Mouse (Mus musculus): ENCODE measurements around the gene Gm49450. TPM values are rescaled to one million over a fixed set of nuclear protein-coding genes. Genes with fewer than 3 reads are reported as not detected.
A peak's percentile ranks its signal among the peaks of the same experiment; 100 is the strongest.

The Gm49450 gene
- polyA plus RNA-seq, 1 experiment from 2014 or later: not detected

DNA sequence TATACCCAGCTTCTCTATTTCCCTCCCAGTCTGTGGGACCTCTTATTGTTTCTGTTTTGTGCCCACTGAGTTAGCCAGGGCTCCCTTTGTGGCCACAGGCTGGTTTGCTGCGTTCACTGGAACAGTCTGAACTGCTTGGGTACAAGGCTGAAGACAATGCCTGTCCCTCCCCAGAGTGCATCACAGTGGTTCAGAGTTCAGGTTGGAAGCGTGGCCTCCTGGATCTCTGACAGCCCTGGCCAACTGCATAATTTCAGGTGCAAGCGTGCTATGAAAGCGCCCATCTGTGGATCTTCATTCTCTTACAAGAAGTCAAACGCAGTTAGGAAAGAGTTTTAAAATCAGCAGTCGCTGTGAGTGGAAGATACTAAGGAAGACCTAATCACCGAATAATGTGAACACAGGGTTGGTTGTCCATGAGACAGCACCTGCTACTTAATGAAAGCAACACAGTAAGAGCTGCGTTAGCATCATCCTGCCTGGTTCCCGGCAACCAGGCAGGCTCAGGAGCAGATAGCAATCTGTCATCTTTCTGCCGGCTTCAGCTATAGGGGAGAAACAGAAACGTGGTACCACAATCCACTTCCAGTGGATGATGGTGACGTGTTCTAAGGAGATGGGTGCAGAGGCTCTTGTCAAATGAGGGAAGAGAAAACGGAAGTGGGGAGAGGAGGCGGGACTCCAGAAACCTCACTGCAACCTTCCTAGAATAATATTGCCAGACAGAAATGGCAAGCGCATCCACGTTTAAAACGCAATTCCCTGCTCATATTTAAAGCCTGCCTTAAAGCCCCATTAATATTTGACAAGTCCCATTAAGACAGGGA is 38.9 kb upstream of the Gm49450 start:
- Histone ChIP-seq H3K9me3 (no peaks in the 10 kb centered on the region), H3K27me3 (no peaks in the 10 kb centered on the region), H3K4me2 (peak overlapping the region; percentile 81), H3K36me3 (no peaks in the 10 kb centered on the region), H3K4me1 (replicated peaks) (peaks cover 74% of the 10 kb centered on the region), H3K27ac (replicated peaks) (peak overlapping the region; percentile 96), H3K9ac (peak overlapping the region; percentile 64), H3K4me3 (peak overlapping the region; percentile 38)
- peak; percentile 84 for ATAC-seq (ENCODE audit: low FRiP score, low read depth)
- WGBS: 10% methylated on average over 17 of the region's 17 CpGs

GRCm38 (mm10) chr15:98991540-98992050 is 38.2 kb upstream of the Gm49450 start:
- Histone ChIP-seq H3K4me1 (replicated peaks) (peaks cover 74% of the 10 kb centered on the region), H3K9me3 (no peaks in the 10 kb centered on the region), H3K27ac (replicated peaks) (peak overlapping the region; percentile 96), H3K4me3 (peak overlapping the region; percentile 38), H3K27me3 (no peaks in the 10 kb centered on the region), H3K36me3 (no peaks in the 10 kb centered on the region), H3K9ac (peak overlapping the region; percentile 64), H3K4me2 (peak overlapping the region; percentile 81)
- 6% methylated on average over 9 of the region's 9 CpGs for WGBS
- ATAC-seq (ENCODE audit: low FRiP score, low read depth): no peak

- no peaks in the 10 kb centered on the region for H3K9me3 ChIP-seq
- H3K4me2 ChIP-seq: peak overlapping the region; percentile 81
- H3K4me3 ChIP-seq: peak overlapping the region; percentile 38
- peaks cover 76% of the 10 kb centered on the region for H3K4me1 ChIP-seq (replicated peaks)
- WGBS: 7% methylated on average over 15 of the region's 15 CpGs
- H3K27me3 ChIP-seq: no peaks in the 10 kb centered on the region
- H3K27ac ChIP-seq (replicated peaks): peak overlapping the region; percentile 96
- no peaks in the 10 kb centered on the region for H3K36me3 ChIP-seq
- no peak for ATAC-seq (ENCODE audit: low FRiP score, low read depth)
- H3K9ac ChIP-seq: peak overlapping the region; percentile 64
These were observed 37.6 kb upstream of the Gm49450 start for GRCm38 (mm10) chr15:98990669-98991539.

- no peak for ATAC-seq (ENCODE audit: low FRiP score, low read depth)
- H3K27me3 ChIP-seq: no peaks in the 10 kb centered on the region
- 20% methylated on average over 11 of the region's 12 CpGs for WGBS
- H3K9ac ChIP-seq: peak overlapping the region; percentile 64
- no peaks in the 10 kb centered on the region for H3K36me3 ChIP-seq
- H3K27ac ChIP-seq (replicated peaks): peak overlapping the region; percentile 96
- peaks cover 76% of the 10 kb centered on the region for H3K4me1 ChIP-seq (replicated peaks)
- peak overlapping the region; percentile 38 for H3K4me3 ChIP-seq
- peak overlapping the region; percentile 81 for H3K4me2 ChIP-seq
- no peaks in the 10 kb centered on the region for H3K9me3 ChIP-seq
These were observed 36.5 kb upstream of the Gm49450 start for GRCm38 (mm10) chr15:98989701-98990430.

- peaks cover 70% of the 10 kb centered on the region for H3K4me1 ChIP-seq (replicated peaks)
- no peaks in the 10 kb centered on the region for H3K27me3 ChIP-seq
- no peaks in the 10 kb centered on the region for H3K9me3 ChIP-seq
- 55% methylated on average over 3 of the region's 3 CpGs for WGBS
- H3K27ac ChIP-seq (replicated peaks): peak overlapping the region; percentile 96
- H3K36me3 ChIP-seq: no peaks in the 10 kb centered on the region
- H3K4me3 ChIP-seq: no peak overlapping the region
- ATAC-seq (ENCODE audit: low FRiP score, low read depth): no peak
- H3K9ac ChIP-seq: peak overlapping the region; percentile 70; the same call in 1 of the 2 replicates
- peak overlapping the region; percentile 81 for H3K4me2 ChIP-seq
These were observed 35.4 kb upstream of the Gm49450 start for GRCm38 (mm10) chr15:98988787-98989186.

DNA sequence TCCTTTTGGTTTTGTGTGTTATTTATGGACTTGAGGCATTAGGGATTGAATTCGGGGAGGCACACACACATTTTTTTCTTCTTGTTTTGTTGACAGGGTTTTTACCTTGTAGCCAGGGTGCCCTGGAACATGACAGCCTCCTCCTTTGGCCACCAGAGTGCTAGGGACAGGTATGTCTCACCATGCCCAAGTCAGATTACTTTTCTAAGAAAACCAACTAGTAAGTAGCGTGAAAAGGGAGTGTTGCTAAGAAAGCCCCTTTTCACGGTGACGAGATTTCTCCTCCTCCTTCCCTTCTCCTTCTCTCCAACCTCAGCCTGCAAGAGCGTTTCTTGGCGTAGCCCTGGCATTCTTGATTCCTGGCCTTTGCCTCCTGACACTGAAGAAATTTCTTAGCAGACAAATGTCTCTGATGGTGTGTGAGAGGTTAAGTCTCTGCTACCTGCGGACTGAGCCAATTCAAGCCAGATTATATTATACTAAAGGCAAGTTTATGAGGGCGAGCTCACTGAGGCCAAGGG is 34.4 kb upstream of the Gm49450 start:
- Histone ChIP-seq H3K9me3 (no peaks in the 10 kb centered on the region), H3K4me1 (replicated peaks) (peaks cover 71% of the 10 kb centered on the region), H3K4me2 (peak overlapping the region; percentile 81), H3K9ac (peak overlapping the region; percentile 70), H3K4me3 (peak overlapping the region; percentile 43), H3K27ac (replicated peaks) (peak overlapping the region; percentile 96), H3K36me3 (no peaks in the 10 kb centered on the region), H3K27me3 (no peaks in the 10 kb centered on the region)
- 16% methylated on average over 8 of the region's 8 CpGs for WGBS
- no peak for ATAC-seq (ENCODE audit: low FRiP score, low read depth)

- 4% methylated on average over 7 of the region's 7 CpGs for WGBS
- H3K27me3 ChIP-seq: no peaks in the 10 kb centered on the region
- H3K9me3 ChIP-seq: no peaks in the 10 kb centered on the region
- H3K9ac ChIP-seq: peak overlapping the region; percentile 70
- H3K36me3 ChIP-seq: no peaks in the 10 kb centered on the region
- H3K4me1 ChIP-seq (replicated peaks): peaks cover 72% of the 10 kb centered on the region
- H3K4me2 ChIP-seq: peak overlapping the region; percentile 81
- peak overlapping the region; percentile 43 for H3K4me3 ChIP-seq
- ATAC-seq (ENCODE audit: low FRiP score, low read depth): no peak
- peak overlapping the region; percentile 96 for H3K27ac ChIP-seq (replicated peaks)
These were observed 33.8 kb upstream of the Gm49450 start for GRCm38 (mm10) chr15:98987077-98987630.

DNA sequence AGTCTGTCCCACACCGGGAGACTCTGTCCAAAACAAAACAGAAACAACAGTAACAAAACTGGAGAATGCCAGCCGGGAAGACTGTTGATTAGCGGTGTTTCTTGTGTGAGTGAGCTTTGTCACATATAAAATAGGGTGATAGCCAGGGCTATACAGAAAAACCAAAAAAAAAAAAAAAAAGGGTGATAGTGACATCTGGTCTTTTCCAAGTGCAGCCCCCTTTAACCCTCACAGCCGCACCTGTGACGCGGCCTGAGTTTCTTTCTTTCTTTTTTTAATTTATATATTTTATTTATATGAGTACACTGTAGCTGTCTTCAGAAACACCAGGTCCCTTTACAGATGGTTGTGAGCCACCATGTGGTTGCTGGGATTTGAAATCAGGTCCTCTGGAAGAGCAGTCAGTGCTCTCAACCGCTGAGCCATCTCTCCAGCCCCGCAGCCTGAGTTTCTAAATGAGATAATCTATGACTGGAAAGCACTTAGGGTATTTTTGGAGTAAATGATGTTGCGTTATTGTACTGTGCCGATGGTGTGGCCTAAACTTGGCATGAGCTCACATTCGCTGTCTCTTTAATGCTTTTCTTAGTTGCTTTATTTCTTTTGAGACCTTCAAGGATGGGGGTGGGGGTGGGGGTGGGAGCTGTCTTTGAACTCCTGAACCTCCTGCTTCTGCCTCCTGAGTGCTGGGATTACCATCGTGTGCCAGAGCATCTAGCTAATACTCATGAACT is 32.8 kb upstream of the Gm49450 start:
- H3K4me3 ChIP-seq: peak overlapping the region; percentile 43
- peak overlapping the region; percentile 96 for H3K27ac ChIP-seq (replicated peaks)
- 6% methylated on average over 12 of the region's 12 CpGs for WGBS
- H3K27me3 ChIP-seq: no peaks in the 10 kb centered on the region
- no peaks in the 10 kb centered on the region for H3K36me3 ChIP-seq
- H3K4me1 ChIP-seq (replicated peaks): peaks cover 69% of the 10 kb centered on the region
- no peak for ATAC-seq (ENCODE audit: low FRiP score, low read depth)
- H3K9me3 ChIP-seq: no peaks in the 10 kb centered on the region
- H3K9ac ChIP-seq: peak overlapping the region; percentile 70
- peak overlapping the region; percentile 81 for H3K4me2 ChIP-seq

DNA sequence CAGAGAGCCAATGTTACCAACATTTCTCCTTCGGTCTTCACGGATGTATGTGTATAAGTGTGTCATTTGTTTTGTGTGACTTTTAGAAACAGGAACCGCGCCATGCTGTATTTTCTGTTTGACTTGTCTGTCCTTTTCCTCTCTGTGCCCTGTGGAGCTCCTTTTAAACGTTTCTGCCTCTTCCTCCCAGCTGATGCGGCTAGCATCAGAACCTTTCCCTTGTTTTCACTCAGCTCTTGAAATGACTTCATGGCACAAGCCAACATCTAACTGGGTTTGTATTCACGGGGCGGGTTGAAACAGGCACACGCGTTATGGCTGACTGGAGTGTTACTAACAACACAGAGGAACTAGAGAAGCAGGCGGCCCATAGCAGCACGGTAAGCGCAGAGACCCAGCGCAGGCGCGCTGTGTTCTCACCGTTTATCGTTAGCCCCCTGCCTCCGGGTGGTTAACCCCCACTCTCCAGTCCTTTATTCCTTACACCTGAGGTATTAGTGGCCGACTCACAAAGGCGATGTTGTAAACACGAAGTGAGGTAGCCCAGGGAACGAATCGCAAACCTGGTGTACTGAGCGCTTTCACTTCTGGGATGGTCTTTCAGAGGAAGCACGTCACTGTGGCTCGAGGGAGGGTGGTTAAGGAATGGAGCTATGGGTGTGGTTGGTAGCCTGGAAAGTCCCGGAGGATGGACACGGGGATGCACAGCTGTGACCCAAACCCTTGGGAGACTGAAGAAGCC is 32.1 kb upstream of the Gm49450 start:
- peaks cover 62% of the 10 kb centered on the region for H3K4me1 ChIP-seq (replicated peaks)
- peak overlapping the region; percentile 43 for H3K4me3 ChIP-seq
- peak overlapping the region; percentile 81 for H3K4me2 ChIP-seq
- H3K36me3 ChIP-seq: no peaks in the 10 kb centered on the region
- peak; percentile 73 for ATAC-seq (ENCODE audit: low FRiP score, low read depth)
- no peaks in the 10 kb centered on the region for H3K27me3 ChIP-seq
- H3K27ac ChIP-seq (replicated peaks): peak overlapping the region; percentile 96
- no peaks in the 10 kb centered on the region for H3K9me3 ChIP-seq
- under 1% methylated on average over 29 of the region's 29 CpGs for WGBS
- peak overlapping the region; percentile 70 for H3K9ac ChIP-seq

- Histone ChIP-seq H3K4me3 (peak overlapping the region; percentile 43), H3K9ac (peak overlapping the region; percentile 70), H3K36me3 (no peaks in the 10 kb centered on the region), H3K4me2 (peak overlapping the region; percentile 81), H3K27me3 (no peaks in the 10 kb centered on the region), H3K4me1 (replicated peaks) (peaks cover 62% of the 10 kb centered on the region), H3K27ac (replicated peaks) (peak overlapping the region; percentile 96), H3K9me3 (no peaks in the 10 kb centered on the region)
- WGBS: 7% methylated on average over 6 of the region's 6 CpGs
- no peak for ATAC-seq (ENCODE audit: low FRiP score, low read depth)
These were observed 31.3 kb upstream of the Gm49450 start for GRCm38 (mm10) chr15:98984681-98985080.
